Mouse (Mus musculus) adipocyte (in vitro differentiated cells): ENCODE measurements at regions not wholly inside any gene's neighbourhood (a gene's known extent, or its start where the extent isn't known, plus 50 kb on each side); places are given as distances from the start of the nearest gene placed in this dataset.
A peak's percentile ranks its signal among the peaks of the same experiment; 100 is the strongest.

Source experiments
- DNase-seq: peaks from one replicate; pipeline ENCODE4 v3.0.0-alpha.2; 2016; ENCODE audit warnings: low spot score

GRCm38 (mm10) chr19:55985518-55985917 is 243.9 kb downstream of the Tcf7l2 start:
- no peak for DNase-seq

GRCm38 (mm10) chr19:55991791-55992726 is 250.4 kb downstream of the Tcf7l2 start:
- DNase-seq = no peak

- DNase-seq = no peak
Observed at GRCm38 (mm10) chr19:55992727-55993066, 251.1 kb downstream of the Tcf7l2 start.

- peak; percentile 17 for DNase-seq
Observed at GRCm38 (mm10) chr19:55995721-55996120, 254.1 kb downstream of the Tcf7l2 start.

GRCm38 (mm10) chr19:55998454-55999180 is 257.0 kb downstream of the Tcf7l2 start:
- DNase-seq = no peak

GRCm38 (mm10) chr19:55999409-55999808 is 257.8 kb downstream of the Tcf7l2 start:
- DNase-seq = no peak

GRCm38 (mm10) chr19:56001428-56001827 is 259.8 kb downstream of the Tcf7l2 start:
- DNase-seq = no peak

GRCm38 (mm10) chr19:56005886-56006285 is 264.3 kb downstream of the Tcf7l2 start:
- DNase-seq = no peak

- DNase-seq = no peak
Observed at GRCm38 (mm10) chr19:56007433-56007832, 265.8 kb downstream of the Tcf7l2 start.

GRCm38 (mm10) chr19:56010766-56011165 is 269.1 kb downstream of the Tcf7l2 start:
- DNase-seq = peak; percentile 56

- no peak for DNase-seq
Observed at GRCm38 (mm10) chr19:56011292-56011691, 269.7 kb downstream of the Tcf7l2 start.

- DNase-seq = no peak
Observed at GRCm38 (mm10) chr19:56016548-56017346, 270.2 kb upstream of the Habp2 start.

GRCm38 (mm10) chr19:56017524-56017923 is 269.4 kb upstream of the Habp2 start:
- no peak for DNase-seq

- DNase-seq = no peak
Observed at GRCm38 (mm10) chr19:56019143-56019542, 267.8 kb upstream of the Habp2 start.

GRCm38 (mm10) chr19:56022348-56022747 is 264.6 kb upstream of the Habp2 start:
- peak; percentile 34 for DNase-seq

GRCm38 (mm10) chr19:56024599-56024998 is 262.3 kb upstream of the Habp2 start:
- DNase-seq = no peak

GRCm38 (mm10) chr19:56029428-56030281 is 257.3 kb upstream of the Habp2 start:
- DNase-seq = no peak

GRCm38 (mm10) chr19:56030401-56030925 is 256.5 kb upstream of the Habp2 start:
- no peak for DNase-seq

GRCm38 (mm10) chr19:56034552-56034951 is 252.4 kb upstream of the Habp2 start:
- no peak for DNase-seq

GRCm38 (mm10) chr19:56037584-56037983 is 249.4 kb upstream of the Habp2 start:
- DNase-seq = no peak
